Mouse (Mus musculus) R1 (cell line): ENCODE measurements at regions not wholly inside any gene's neighbourhood (a gene's known extent, or its start where the extent isn't known, plus 50 kb on each side); places are given as distances from the start of the nearest gene placed in this dataset.
"Not testable (repeated sequence)": the region's sequence is repeated elsewhere in the genome, so short reads cannot be mapped to it uniquely, and the experiment has no call there.

Experiments used
- DNase-seq: peaks from one replicate; pipeline ENCODE4 v3.0.0-alpha.2; 2018; ENCODE audit warnings: low read depth, low spot score

DNA sequence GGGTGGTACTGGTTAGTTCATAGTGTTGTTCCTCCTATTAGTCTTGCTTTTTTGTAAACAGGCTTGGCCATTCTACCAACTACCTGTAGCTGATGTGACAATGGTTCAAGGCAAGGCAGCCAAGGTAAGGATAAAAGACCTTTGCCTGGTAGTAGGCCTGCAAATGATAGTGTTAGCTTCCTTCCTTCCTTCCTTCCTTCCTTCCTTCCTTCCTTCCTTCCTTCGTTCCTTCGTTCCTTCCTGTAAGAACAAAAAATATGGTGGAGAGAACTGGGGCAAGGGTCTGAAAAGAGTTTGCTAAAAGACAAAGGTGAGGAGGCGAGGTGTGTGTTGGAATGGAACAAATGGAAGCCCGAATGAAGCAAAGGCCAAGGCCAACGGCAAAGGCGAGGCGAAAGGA, 84.8 kb upstream of the Ezh2 start:
- not testable (repeated sequence) for DNase-seq

DNA sequence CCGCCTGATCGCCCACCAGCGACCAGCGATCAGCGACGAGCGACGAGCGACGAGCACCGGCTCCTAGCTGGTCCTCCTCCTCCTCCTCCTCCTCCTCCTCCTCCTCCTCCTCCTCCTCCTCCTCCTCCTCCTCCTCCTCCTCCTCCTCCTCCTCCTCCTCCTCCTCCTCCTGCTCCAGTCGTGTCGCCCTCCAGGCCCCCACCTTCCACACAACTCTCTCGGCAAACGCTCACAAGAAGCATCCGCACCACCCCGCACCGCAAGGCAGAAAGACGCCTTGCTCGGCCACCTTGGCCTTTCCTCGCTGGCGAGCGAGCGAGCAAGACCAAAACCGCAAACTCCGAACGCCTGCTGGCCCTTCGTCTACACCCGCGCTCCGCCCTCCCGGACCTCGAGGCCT, 77.6 kb upstream of the Ezh2 start:
- DNase-seq = not testable (repeated sequence)

DNA sequence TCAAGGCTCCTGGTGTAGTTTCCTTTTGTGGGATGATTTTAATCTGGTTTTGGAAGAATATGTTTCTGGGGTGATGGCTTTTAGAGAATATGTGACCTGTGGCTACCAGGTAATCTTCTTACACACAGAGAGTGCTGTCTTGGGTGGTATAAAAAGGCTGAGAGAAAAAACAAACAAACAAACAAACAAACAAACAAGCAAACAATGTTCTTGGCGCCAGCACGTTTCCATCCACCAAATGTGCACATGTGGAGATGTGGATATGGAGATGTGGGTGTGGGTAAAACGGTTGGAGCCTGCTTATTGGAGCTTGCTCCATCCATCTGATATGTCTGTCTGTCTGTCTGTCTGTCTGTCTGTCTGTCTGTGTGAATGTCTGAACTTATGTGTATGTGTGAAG, 57.7 kb upstream of the Ezh2 start:
- not testable (repeated sequence) for DNase-seq

DNA sequence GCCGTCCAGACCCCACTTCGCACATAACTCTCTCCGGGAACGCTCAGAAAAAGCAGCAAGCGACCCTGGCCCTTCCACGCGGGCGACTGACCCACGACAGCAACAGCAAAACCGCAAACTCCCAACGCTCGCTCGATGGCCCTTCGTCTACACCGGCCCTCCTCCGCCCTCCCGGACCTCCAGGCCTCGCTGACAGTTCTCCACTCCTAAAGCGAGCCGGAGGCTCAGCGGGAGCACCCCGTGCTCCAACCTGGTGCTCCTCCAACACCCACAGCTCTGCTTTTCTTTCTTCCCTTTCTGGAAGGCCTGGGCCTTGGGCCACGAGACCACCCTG, 56.2 kb upstream of the Ezh2 start:
- not testable (repeated sequence) for DNase-seq

DNA sequence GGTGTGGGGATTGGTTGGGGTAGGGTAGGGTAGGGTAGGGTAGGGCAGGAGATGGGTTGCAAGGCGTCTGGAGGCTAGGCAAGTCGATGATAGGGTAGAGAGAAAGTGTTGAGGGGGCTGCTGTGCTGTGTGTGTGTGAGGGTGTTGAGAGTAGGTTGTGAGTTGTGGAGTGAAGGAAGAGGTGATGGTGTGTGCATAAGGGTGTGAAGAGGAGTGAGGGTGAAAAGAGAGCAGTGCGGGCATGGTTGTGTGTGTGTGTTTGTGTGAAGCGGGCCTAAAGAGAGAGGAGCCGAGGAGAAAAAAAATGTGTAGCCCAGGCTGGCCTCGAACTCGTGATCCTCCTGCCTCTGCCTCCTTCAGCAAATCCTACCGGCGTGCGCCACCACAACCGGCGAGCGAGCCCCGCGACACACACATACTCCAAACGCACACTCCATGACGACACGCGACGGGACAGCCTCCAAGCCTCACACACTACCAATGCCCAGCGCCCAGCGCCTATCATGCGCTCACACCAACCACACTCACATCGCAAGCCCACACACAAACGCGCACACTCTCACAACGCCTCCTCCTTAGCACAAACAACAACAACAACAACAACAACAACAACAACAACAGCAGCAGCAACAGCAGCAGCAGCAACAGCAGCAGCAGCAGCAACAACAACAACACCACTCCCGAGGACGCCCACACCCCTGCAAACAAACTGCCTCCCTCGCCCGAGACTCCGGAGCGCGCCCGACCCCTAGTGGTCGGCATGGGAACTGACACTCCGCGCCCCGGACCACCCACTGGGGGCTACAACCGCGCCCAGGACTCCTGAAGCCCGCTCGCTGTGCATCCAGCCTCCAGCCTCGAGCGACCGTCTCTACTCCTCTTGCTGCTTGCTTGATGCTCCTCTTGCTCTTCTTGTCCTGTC, 55.6 kb upstream of the Ezh2 start:
- peak; percentile 91 for DNase-seq

DNA sequence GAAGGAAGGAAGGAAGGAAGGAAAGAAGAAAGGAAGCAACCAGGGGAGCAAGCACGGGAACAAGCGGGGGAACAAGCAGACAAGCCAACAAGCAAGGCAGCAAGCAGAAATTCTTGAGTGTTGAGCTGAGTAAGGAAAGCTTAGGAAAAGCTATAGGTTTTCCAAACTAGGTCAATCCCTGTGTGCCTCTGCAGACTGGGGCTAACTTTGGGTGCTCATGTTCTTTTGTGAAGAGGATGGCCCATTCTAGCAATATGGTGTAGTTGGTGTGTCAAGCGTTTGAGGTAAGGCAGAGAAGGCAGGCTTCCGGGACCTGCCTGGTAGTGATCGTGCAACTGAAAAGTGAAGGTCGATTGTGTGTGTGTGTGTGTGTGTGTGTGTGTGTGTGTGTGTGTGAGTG, 54.8 kb upstream of the Ezh2 start:
- no peak for DNase-seq

DNA sequence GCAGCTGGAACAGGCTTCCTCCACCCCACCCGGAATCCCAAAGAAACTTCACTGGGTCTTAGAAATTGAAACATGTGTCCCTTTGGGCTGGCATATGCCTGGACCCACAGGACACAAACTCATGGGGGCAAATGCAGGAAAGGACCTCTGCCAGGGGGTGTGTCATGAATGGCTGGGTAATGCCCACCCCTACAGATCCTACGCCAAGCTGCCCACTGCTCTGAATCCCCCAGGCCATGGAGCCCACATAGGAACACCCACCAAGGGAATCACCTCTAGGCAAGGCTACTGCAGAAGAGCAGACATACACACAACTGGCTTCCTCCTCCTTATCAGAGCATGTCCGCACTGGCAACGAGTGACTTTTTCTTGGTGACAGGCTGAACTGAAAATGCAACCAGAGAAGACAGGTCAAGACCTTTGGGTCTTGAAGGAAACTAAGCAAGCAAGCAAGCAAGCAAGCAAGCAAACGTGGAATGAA, 54.4 kb upstream of the Ezh2 start:
- no peak for DNase-seq

DNA sequence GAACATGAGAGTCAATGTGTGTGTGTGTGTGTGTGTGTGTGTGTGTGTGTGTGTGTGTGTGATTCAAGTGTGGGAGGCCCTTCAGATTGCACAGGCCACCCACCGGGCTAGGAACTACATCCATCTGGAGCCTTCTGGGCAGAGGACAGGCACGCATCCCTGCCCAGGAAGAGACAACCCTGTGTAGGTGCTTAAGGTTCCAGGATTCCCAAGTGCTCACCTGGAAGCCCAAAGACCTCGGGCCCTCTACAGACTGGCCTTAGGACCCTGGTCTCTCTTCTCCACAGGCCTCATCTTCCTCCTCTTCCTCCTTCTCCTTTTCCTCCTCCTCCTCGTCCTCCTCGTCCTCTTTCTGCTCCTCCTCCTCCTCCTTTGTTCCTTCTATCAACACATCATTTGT, 53.8 kb upstream of the Ezh2 start:
- DNase-seq = no peak

DNA sequence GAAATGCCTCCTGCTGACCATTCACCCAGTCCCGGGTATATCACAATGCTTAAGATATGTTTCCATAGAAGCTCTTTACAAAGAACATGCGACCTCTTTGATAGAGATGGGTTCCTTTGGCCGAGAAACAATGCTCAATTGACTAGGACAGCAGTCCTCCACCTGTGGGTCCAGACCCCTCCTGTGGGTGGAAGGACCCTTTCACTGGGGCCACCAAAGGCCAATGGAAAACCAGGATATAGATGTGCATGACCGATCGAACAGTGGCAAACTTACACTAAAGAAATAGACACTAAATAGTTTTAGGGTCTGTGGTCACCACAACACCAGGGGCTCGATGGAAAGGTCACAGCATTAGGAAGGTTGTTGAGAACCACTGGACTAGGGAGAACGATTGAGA, 53.2 kb upstream of the Ezh2 start:
- DNase-seq = no peak

DNA sequence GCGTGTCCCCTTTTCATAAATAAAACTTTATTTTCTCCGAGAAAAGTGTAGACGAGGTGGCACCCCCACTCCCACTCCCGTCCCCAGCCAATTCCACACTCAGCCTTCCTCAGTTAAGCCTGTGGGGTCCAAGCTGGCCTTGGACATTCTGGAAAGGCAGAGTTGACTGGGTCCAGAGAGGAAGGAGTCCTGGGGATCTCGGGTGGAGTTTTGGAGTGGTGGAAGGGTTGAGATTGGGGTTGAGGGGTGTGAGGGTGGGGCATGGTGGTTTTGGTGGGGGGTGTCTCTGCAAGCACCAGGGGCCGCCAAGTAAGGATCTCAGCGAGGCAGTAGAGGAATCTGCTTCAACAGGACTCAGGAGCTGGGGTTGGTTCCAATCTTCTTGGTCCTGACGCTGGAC, 52.7 kb upstream of the Ezh2 start:
- DNase-seq = no peak

DNA sequence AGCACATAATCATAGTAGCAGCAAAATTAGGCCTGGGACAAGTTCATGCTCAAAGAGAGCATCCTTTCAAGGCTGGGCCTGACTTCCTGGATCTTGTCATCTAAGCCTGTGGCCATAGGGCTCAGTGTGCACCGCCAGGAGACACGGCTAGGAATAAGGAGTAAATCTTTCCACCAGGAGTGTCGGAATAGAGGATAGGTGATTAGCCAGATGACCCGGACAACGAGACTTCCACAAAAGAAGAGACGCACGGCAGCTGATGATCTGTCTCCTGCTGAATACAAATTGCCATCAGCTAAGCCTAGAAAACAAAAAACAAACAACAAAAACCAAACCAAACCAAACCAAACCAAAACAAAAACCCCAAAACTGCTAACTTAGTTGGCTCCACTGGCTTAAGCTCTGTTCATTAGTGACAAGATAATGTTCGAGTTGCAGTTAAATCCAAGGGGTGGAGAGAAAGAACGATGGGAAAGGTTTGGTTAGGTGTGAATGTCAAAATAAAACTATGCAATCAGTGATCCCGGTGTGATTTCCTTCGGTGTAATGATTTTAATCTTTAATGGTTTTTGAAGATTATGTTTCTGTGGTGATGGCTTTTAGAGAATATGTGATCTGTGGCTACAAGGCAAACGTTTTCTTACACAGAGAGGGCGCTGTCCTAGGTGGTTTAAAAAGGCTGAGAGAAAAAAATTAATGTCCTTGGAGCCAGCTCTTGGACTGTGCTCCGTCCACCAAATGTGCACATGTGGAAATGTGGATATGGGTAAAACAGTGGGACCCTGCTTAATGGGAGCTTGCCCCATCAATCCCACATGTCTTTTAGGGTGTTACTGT, 51.8 kb upstream of the Ezh2 start:
- DNase-seq = no peak

DNA sequence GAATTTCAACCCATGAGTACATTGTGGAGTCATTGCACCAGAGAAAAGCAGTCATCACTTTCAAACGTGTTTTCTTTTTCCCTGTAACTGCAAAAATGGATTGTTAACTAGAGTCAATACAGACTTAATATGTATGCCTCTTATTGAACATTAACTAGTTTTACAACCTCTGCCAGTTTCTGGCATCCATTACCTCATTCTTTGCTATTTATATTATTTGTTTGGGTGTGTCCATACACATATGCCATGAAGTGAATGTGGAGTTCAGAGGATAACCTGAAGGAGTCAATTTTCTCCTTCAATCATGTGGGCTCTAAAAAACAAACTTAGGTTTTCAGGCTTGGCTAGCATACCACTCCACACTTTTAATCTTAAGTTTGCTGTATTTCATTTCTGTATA, 50.9 kb upstream of the Ezh2 start:
- DNase-seq = no peak
